Mouse (Mus musculus) testis, adult 2 months (tissue): Measurements from ENCODE around the gene Vash2.
A peak's percentile ranks its signal among the peaks of the same experiment; 100 is the strongest.

Experiments used
- CTCF ChIP-seq: fragments of 200-500 bp; IDR thresholded peaks from 2 replicates; pipeline ENCODE4 v1.5.1; 2012; ENCODE audit warnings: low read depth, mild to moderate bottlenecking, inconsistent platforms, low read length, moderate library complexity; ENCODE audit not compliant: control insufficient read depth, insufficient read depth, insufficient replicate concordance
- POLR2A ChIP-seq: fragments of 200-500 bp; IDR thresholded peaks from 2 replicates; pipeline ENCODE4 v1.6.1; 2012; ENCODE audit warnings: low read depth, mild to moderate bottlenecking, inconsistent platforms, low read length, moderate library complexity; ENCODE audit not compliant: control insufficient read depth

- TF ChIP-seq POLR2A (peak; percentile 89), CTCF (no peak)
Measured at GRCm38 (mm10) chr1:190911415-190912123, 67.5 kb downstream of the Vash2 start, which contains the start of gene Rps6kc1.
